Mouse (Mus musculus): ENCODE measurements at regions not wholly inside any gene's neighbourhood (a gene's known extent, or its start where the extent isn't known, plus 50 kb on each side); places are given as distances from the start of the nearest gene placed in this dataset.
A peak's percentile ranks its signal among the peaks of the same experiment; 100 is the strongest.

GRCm38 (mm10) chr12:52400099-52400498 is 103.7 kb upstream of the Arhgap5 start:
- no peak for DNase-seq

GRCm38 (mm10) chr12:52402711-52403110 is 101.1 kb upstream of the Arhgap5 start:
- no peak for DNase-seq

- DNase-seq, result no peak
Observed at GRCm38 (mm10) chr12:52406386-52406785, 97.4 kb upstream of the Arhgap5 start.

- DNase-seq, result no peak
Observed at GRCm38 (mm10) chr12:52408307-52408895, 95.4 kb upstream of the Arhgap5 start.

DNA sequence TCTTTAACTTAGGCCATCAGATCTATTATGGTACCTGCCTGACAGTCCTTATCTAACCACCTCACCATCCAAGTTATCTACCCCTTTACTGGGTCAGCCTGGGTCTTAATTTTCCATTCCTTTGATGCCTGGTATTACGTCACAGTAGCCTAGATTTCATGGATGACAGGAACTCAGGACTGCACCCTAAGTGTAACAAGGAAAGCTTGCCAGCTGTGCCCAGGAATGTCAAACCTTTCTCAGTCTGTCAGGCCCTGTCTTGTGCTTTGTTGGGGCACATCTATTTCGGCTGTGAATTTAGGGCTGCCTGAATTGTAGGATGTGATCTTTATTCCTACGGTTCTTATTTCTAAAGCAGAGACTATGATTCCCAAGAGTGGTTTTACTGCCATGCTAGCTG is 94.6 kb upstream of the Arhgap5 start:
- no peak for DNase-seq

DNA sequence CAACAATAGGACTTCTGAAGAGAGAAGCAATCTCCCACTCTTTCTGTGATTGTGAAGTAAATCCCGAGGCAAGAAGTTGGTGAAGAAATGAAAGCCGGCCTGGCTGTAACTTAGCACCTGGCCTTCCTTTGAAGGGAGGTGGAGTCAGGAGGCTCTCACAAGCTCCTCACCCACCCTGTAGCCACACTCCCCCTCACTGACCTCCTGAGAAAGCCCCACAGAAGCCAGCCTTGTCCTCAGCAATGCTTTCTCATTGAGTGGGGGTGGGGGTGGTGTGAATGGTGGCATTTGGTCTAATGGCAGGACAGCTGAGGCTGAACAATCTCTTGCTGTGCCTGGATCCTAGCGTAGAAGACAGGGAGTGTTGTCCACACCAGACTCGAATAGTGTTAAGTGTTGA is 91.6 kb upstream of the Arhgap5 start:
- DNase-seq, result no peak

DNA sequence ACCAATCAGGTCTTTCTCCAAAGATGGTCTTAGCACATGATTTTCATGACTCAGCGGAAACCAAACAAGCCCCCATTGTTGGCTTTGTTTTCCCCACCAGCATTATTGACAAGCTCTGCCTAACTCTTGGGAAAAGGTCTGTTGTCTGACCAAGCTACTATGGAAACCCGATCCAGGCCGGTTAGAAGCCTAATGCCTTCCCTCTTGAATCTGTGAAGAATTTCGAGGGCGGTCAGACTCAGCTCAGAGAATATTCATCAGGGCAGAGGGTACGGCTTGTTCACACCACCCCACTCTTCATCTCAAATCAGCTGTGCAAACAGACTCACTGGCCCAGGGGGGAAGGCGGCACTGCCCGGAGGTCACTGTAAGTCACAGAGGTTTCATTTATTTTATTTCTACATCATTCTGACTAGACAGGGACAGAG is 90.7 kb upstream of the Arhgap5 start:
- no peak for DNase-seq

DNA sequence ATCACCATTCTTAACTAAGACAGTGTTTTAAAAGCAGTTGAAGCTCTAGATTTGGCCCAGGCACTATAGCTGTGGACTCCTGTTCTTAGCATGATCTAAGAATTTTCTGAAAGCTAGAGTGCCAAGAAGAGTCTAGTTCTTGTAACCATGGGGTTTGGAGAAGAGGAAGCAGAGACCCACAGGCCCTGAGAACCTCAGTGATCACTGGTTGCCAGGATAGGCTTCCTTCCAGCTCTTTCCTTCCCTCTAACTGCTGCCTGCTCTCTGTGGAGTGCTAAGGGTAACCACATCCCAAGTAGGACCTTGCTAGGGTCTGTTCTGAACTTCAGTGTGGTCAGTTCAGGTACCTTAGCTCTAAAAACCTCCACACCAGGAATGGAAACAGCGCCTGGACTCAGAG is 81.0 kb upstream of the Arhgap5 start:
- no peak for DNase-seq

DNA sequence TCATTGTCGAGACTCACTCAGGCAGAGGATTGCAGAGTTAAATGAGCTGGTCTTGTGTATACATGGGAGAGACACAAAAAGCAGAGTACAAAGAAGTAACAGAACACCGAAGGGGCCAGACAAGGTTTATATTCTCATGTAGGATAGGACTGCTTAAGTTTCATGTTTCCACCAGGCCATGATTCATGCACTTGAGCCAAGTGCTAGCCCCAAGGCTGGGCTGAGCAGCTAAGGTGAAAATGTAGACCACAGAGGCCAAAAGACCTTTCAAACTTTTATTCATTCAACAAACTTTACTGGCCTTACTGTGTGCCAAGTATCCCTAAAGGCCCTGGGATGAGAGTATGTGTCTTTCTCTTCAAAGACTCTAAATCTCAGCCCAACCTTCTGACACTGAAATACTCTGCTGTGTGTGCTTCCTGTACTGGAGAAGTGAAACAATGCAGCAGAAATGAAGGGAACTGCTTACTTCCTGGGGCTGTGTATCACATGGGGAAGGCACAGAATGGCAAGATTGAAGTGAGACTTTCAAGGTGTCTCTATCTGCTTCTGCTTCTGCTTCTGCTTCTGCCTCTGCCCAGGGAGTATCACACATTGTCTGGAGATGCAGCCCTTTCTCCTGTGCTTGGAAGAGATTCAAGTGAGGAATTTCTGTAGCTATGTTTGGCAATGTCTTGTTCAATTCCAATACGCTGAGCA is 79.3 kb upstream of the Arhgap5 start:
- no peak for DNase-seq

GRCm38 (mm10) chr12:52429935-52430334 is 73.8 kb upstream of the Arhgap5 start:
- no peak for DNase-seq

- no peak for DNase-seq
Observed at GRCm38 (mm10) chr12:52431933-52432332, 71.8 kb upstream of the Arhgap5 start.

DNA sequence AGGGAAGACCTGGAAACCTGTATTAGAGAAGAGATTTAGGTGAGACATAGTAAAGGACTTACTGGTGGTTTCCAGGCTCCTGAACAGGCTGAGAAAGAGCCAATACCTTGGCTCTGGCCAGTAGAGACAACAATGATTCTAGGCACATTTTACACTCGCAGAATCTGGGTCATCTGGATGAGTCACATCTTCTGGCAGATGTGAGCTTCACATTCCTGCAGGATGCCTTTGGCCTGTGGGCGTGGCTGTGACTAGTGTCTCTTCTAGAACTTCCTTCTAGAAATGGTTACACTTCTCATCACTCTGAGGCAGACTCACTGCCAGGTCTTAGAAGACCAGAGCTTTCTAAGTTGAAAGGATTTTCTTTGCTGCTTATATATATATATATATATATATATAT is 69.8 kb upstream of the Arhgap5 start:
- peak; percentile 86 for DNase-seq

GRCm38 (mm10) chr12:52435321-52435720 is 68.5 kb upstream of the Arhgap5 start:
- no peak for DNase-seq

DNA sequence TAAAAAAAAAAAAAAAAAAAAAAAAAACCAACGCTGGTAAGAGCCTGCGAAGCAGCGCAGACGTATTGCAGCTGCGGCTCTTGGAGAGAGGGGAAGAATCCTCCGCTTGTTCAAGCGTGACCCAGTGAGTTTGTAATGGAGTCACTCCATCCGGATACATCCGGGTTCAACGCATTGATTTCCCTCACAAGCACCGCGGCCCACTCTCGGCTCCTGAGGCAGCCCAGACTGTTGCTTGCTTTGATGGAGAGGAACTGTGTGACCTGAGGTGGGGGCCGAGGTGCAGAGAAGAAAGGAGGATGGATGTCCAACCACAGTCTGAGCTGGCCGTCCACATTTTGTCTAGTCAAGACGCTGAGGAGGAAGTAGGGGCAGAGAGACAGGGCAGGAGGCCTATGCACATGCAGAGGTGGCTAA is 68.0 kb upstream of the Arhgap5 start:
- DNase-seq, result no peak

- DNase-seq, result peak; percentile 55
Observed at GRCm38 (mm10) chr12:52436941-52437340, 66.8 kb upstream of the Arhgap5 start.

DNA sequence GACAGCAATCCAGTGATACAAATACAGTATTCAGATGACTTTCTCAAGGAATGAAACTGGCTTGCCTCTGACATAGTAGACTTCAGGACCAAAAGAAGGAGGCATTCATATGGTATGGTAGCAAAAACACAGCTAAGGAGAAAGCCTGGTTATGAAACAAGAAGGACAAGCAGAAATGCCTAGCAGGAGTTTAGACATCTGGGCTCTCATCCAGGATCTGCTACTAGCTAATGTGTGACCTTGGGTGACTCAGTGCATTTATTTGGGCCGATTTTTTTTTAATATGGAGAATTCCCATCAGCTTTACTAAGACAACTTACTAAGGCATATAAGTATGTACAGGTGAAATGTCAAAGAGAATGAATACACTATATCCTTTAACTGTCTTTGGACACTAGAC is 64.5 kb upstream of the Arhgap5 start:
- peak; percentile 74 for DNase-seq

- no peak for DNase-seq
Observed at GRCm38 (mm10) chr12:52440868-52441365, 62.9 kb upstream of the Arhgap5 start.

DNA sequence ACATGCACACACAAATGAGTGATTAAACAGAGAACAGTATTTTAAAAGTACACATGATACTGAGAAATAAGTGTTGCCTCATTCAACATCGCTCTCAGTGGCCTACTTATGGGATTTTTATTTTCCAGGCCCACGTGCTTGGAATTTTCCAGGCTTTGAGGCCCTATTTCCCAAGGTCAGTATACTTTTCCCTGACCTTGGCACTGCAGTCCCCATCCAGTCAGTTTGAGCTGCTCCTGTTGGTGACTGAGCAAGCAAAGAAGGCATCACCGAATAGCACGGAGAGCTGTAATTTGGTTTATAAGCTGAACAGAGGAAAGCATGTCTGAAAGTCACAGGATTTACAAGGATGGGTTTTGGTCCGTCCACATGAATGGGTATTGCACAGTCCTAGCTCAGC is 61.4 kb upstream of the Arhgap5 start:
- DNase-seq, result peak; percentile 47

DNA sequence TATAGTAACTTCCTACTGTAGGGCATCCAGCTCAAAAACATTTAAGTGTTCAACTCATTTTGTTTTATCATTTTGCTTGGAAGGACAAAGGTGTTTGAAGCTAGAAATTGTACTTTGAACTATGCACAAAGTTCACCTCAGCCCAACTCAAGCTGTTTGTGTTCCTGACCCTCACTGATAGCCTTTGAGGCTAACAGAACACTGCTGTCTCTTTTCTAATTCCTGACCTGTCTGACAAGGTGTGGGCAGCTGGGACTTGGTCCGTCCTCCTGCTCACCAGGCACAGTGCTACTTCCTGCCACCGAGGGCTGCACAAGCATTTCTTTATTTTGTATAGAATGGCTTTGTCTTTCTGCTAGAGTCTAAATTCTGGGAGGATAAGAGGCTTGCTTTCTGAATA is 58.0 kb upstream of the Arhgap5 start:
- no peak for DNase-seq

- no peak for DNase-seq
Observed at GRCm38 (mm10) chr12:52446501-52446900, 57.3 kb upstream of the Arhgap5 start.

GRCm38 (mm10) chr12:52447482-52447881 is 56.3 kb upstream of the Arhgap5 start:
- no peak for DNase-seq

- peak; percentile 41 for DNase-seq
Observed at GRCm38 (mm10) chr12:52448218-52448617, 55.6 kb upstream of the Arhgap5 start.

GRCm38 (mm10) chr12:52453890-52454289 is 49.9 kb upstream of the Arhgap5 start:
- DNase-seq, result no peak
